Mouse (Mus musculus) small intestine, adult 2 months (tissue): ENCODE data around the gene Glyat.

Experiments
- CTCF ChIP-seq: fragments of 200-500 bp; IDR thresholded peaks from 2 replicates; pipeline ENCODE4 v1.5.1; 2012; ENCODE audit warnings: low read depth, mild to moderate bottlenecking, control low read depth, inconsistent platforms, low read length, moderate library complexity, mixed read lengths; ENCODE audit not compliant: insufficient replicate concordance, insufficient read length; ENCODE audit errors: extremely low read depth
- POLR2A ChIP-seq: fragments of 200-500 bp; IDR thresholded peaks from 2 replicates; pipeline ENCODE4 v1.6.1; 2012; ENCODE audit warnings: low read depth, mild to moderate bottlenecking, control low read depth, inconsistent platforms, low read length, moderate library complexity

DNA sequence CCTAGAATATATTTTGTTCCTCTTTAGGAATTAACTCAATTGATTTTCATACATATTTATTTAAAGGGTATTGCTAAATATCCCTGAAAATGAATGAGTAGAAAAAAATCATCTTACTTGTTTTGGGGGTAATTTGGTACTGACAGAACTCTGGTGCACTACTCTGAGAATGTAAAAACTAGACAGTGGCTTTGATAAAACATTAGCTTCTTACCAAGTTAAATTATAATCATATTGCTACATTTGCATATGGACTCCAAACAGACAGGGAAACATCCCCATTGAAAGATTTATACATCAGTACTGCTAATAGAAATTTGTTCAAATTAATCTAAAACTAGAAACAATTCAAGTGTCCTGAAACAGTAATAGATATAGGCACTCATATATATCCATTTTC is 52.1 kb downstream of the Glyat start:
- no peak for TF ChIP-seq POLR2A
- TF ChIP-seq CTCF = no peak
